Mouse (Mus musculus) spleen, adult 2 months (tissue): ENCODE results near the gene Asb10. TPM values are rescaled to one million over a fixed set of nuclear protein-coding genes. Genes with fewer than 3 reads are reported as not detected.

Source experiments
- DNase-seq, 2 experiments: peaks; one replicate each; pipeline versions ENCODE4 v3.0.0 to v3.0.0-alpha.2; 2012 to 2021; ENCODE audit warnings: low spot score in 2 of 2, low read depth in 1 of 2
- H3K27ac ChIP-seq: fragments of 200-500 bp; 2 replicates; pipeline ENCODE4 v1.5.1; 2012; ENCODE audit warnings: low read length, inconsistent platforms; ENCODE audit not compliant: insufficient read depth
- H3K27me3 ChIP-seq: fragments of 200-500 bp; 2 replicates; pipeline ENCODE4 v1.6.1; 2012; ENCODE audit warnings: mild to moderate bottlenecking, moderate library complexity, low read length, inconsistent platforms; ENCODE audit not compliant: control insufficient read depth, insufficient read depth
- H3K36me3 ChIP-seq: fragments of 200-500 bp; 2 replicates; pipeline ENCODE4 v1.6.1; 2012; ENCODE audit warnings: mild to moderate bottlenecking, low read length, inconsistent platforms; ENCODE audit not compliant: control insufficient read depth, insufficient read depth
- H3K4me1 ChIP-seq: fragments of 200-500 bp; 2 replicates; pipeline ENCODE4 v1.6.1; 2011; ENCODE audit warnings: inconsistent platforms; ENCODE audit not compliant: control insufficient read depth, insufficient read depth, insufficient read length
- H3K4me3 ChIP-seq: fragments of 200-500 bp; 2 replicates; pipeline ENCODE4 v1.5.1; 2011; ENCODE audit warnings: mild to moderate bottlenecking, inconsistent platforms; ENCODE audit not compliant: insufficient read depth, insufficient read length; ENCODE audit errors: extremely low read depth
- CTCF ChIP-seq: fragments of 200-500 bp; IDR thresholded peaks from 2 replicates; pipeline ENCODE4 v1.5.1; 2011; ENCODE audit warnings: mild to moderate bottlenecking, inconsistent platforms; ENCODE audit not compliant: insufficient read depth, insufficient read length, insufficient replicate concordance; ENCODE audit errors: extremely low read depth
- POLR2A ChIP-seq: fragments of 200-500 bp; IDR thresholded peaks from 2 replicates; pipeline ENCODE4 v1.6.1; 2011; ENCODE audit warnings: low read depth, low read length, inconsistent platforms
- WGBS: fragments of 180-500 bp; shearing (Covaris S2); methylation state at CpG from one replicate; pipeline ENCODE4 v1.1.7; 2018; 5-methylcytosine and 5-hydroxymethylcytosine counted together
- polyA plus RNA-seq: library from polyadenylated mRNA; depleted of rRNA; stranded (reverse); fragments of >200 nt; gene quantifications from 2 replicates; pipeline ENCODE4 v1.2.3, GENCODE M21; 2012

The Asb10 gene
- polyA plus RNA-seq, 1 experiment: 0.07 TPM

DNA sequence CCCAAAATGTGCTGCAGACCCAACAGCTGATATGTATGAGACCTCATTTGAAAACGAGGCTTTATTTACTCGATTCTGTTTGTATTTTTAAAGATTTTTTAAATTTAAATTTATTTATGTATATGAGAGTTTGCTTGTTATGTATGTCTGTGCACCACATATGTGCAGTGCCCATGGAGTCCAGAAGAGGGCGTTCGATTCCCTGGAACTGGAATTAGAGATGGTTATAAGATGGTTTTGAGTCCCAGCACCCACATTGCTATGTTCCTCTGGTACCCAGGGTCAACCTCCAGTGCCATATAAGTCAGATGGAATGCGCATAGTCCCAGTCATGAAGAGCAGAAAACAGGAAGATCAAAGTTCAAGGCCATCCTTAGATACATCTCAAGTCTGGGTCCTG, 6.5 kb downstream of the Asb10 start:
- TF ChIP-seq POLR2A: no peak
- no peak for TF ChIP-seq CTCF
- Histone ChIP-seq H3K4me3 (no peak overlapping the region), H3K4me1 (no peaks in the 10 kb centered on the region), H3K36me3 (no peaks in the 10 kb centered on the region), H3K27ac (no peak overlapping the region), H3K27me3 (no peaks in the 10 kb centered on the region)
- no peak for DNase-seq
- WGBS: 54% methylated on average over 5 of the region's 5 CpGs

GRCm38 (mm10) chr5:24533391-24533790, 7.4 kb downstream of the Asb10 start:
- no peak overlapping the region for H3K27ac ChIP-seq
- TF ChIP-seq POLR2A (no peak), CTCF (no peak)
- H3K36me3 ChIP-seq: no peaks in the 10 kb centered on the region
- no peak overlapping the region for H3K4me3 ChIP-seq
- 78% methylated on average over 11 of the region's 11 CpGs for WGBS
- no peaks in the 10 kb centered on the region; the same call in 1 of the 2 replicates for H3K27me3 ChIP-seq
- no peaks in the 10 kb centered on the region for H3K4me1 ChIP-seq
- DNase-seq: no peak

GRCm38 (mm10) chr5:24530042-24530689, 10.6 kb downstream of the Asb10 start:
- Histone ChIP-seq H3K36me3 (no peaks in the 10 kb centered on the region), H3K4me3 (no peak overlapping the region), H3K27me3 (peaks cover 19% of the 10 kb centered on the region), H3K4me1 (no peaks in the 10 kb centered on the region; the same call in 1 of the 2 replicates), H3K27ac (no peak overlapping the region)
- 21% methylated on average over 24 of the region's 24 CpGs for WGBS
- peak; percentile 55 to 83 for DNase-seq
- TF ChIP-seq CTCF (peak; percentile 100), POLR2A (no peak)

DNA sequence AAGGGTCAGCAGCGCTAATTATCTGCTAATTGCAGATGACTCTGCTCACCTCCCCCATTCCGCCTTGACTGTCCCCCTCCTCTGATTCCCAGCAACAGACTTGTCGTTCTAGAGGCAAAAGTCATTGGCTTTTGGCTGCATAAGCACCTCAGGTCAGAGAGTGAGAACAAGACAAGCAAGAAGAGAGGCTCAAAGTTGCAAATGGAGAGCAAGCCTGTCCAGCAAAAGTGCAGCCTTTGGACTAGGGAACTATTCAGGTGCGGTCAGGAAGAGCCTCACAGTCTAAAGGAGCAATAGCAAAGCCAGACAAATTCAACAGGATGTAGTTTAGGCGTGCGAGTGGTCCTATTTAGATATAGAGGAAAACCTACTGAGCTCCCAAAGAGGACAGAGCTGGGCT, 13.0 kb downstream of the Asb10 start:
- H3K36me3 ChIP-seq: no peaks in the 10 kb centered on the region
- H3K27ac ChIP-seq: no peak overlapping the region
- peaks cover 28% of the 10 kb centered on the region for H3K27me3 ChIP-seq
- no peak overlapping the region for H3K4me3 ChIP-seq
- TF ChIP-seq POLR2A (no peak), CTCF (no peak)
- H3K4me1 ChIP-seq: no peaks in the 10 kb centered on the region; the same call in 1 of the 2 replicates
- 24% methylated on average over 6 of the region's 6 CpGs for WGBS
- DNase-seq: no peak

- peak within 1 kb of the TSS; percentile 3; the same call in 1 of the 2 replicates for H3K4me3 ChIP-seq
Observed at GRCm38 (mm10) chr5:24526889-24527230, 13.9 kb downstream of the Asb10 start, which contains the start of gene Gbx1. TSS of gene Gbx1 (minus strand) at chr5:24527202.

DNA sequence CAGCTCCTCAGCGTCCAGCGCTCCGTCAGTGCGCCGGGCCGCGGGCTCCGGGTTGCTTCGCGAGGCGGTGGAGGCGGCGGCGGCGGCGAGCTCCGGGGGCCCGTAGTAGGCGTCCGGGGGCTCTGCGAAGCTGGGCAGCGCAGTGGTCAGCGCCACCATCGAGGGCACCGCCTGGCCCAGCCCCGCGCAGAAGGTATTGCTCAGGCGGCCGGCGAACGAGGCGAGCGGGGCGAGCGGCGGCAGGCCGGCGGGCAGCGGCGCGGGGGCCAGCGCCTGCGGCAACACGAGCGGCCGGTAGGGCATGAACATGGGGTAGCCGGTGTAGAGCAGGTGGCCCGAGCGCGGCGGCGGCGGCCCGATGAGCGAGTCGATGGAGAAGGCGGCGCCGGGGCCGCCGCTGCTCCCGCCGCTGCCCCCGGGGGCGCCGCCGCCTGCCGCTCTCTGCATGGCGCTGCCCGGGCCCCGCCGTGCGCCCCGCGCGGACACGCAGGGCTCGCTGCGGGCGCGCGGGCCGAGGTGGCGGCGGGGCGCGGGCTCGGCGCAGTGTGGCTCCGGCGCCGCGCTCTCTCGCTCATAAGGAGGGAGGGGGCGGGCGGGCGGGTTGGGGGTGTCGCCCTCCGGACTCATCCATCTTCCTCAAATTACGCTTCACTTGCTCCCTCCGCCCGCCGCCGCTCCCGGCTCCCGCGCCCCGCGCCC, 14.4 kb downstream of the Asb10 start:
- TF ChIP-seq POLR2A: no peak
- no peak for TF ChIP-seq CTCF
- H3K27ac ChIP-seq: no peak overlapping the region
- WGBS: 1% methylated on average over 89 of the region's 109 CpGs
- peaks cover 28% of the 10 kb centered on the region for H3K27me3 ChIP-seq
- H3K4me1 ChIP-seq: no peaks in the 10 kb centered on the region; the same call in 1 of the 2 replicates
- no peak overlapping the region; the same call in 1 of the 2 replicates for H3K4me3 ChIP-seq
- no peak for DNase-seq
- H3K36me3 ChIP-seq: no peaks in the 10 kb centered on the region

More at GRCm38 (mm10) chr5:24526889-24527230, 13.9 kb downstream of the Asb10 start, which contains the start of gene Gbx1:
- Histone ChIP-seq H3K4me1 (no peaks in the 10 kb centered on the region; the same call in 1 of the 2 replicates), H3K36me3 (no peaks in the 10 kb centered on the region), H3K27me3 (peaks cover 28% of the 10 kb centered on the region), H3K27ac (no peak within 1 kb of the TSS)
- 2% methylated on average over 49 of the region's 49 CpGs for WGBS
- TF ChIP-seq CTCF (no peak), POLR2A (no peak)
- DNase-seq: no peak
